Mouse (Mus musculus) testis, postnatal 10 days (tissue): Measurements from ENCODE around the gene Kcna4.

Source experiments
- DNase-seq: peaks from one replicate; pipeline ENCODE4 v3.0.0; 2021; ENCODE audit warnings: low spot score

The Kcna4 gene

DNA sequence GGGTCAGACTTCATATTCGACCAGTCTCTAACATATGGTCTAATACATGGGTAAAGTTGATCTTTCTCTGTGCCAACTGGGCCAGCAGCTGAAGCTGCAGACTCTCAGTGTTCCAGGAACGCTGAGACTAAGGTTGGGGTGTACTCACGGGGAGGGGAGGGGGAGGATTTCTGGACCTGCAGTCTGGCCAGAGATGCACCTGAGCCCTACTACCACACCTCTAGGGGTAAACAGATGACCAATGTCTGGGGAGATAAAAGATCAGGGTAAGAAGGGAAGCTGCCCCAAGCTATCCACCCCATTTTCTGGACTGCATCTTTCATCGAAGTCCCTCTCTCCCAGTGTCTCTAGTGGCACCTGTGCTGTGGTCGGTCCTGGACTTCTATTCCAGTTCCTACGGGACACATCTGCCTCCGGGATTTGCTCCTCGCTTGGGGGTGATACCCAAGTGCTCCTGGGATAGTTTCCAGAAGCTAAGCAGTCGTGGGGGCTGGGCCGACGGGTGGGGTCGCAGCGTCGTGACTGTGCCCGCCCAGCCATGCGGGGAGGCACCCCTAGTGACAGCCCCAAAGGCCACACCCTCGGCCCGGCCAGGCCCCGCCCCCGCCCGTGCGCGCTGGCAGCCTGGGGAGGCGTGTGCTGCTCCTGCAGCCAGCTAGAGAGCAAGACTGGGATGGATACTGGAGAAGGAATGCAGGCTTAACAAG, at the start of gene Kcna4:
TSS of gene Kcna4 (plus strand) at position 650 of the 707 bp plus-strand sequence.
- DNase-seq = peak; percentile 63

DNA sequence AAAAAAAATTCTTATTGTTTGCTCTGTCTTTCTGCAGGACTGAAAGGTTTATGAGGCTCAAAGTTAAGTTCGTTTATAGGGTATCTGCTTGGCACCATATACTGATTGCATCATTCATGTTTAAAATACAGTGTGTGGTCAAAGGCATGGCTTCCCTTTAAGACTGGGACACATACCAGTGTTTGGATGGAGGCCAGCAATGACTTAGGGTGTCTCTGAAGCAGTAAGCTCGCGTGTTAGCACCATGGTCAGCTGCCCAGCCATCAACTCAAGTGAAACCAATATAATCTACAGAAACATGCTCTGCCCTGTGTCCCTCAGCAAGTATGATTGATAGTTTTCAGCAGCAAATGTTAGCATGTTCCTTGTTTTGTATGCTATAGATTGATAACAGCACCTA, 32.3 kb upstream of the Kcna4 start:
- DNase-seq = no peak

DNA sequence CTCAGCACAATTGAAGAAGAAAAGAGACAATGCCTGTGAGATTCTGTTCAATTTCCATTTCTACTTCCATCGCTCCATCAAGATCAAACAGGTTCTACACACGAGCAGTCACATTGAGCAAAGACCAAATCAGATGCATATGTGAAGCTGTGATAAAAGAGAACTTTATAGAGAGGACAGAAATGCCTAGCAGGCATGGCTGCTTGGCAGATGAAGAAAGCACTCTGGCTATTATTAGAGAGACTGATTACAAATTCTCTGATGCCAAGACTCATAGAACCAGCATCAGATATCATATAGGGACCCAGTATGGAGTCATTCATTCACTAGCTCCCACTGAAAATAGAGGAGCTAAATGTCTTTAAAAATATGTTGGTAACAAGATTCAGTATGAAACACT, 24.2 kb upstream of the Kcna4 start:
- no peak for DNase-seq

DNA sequence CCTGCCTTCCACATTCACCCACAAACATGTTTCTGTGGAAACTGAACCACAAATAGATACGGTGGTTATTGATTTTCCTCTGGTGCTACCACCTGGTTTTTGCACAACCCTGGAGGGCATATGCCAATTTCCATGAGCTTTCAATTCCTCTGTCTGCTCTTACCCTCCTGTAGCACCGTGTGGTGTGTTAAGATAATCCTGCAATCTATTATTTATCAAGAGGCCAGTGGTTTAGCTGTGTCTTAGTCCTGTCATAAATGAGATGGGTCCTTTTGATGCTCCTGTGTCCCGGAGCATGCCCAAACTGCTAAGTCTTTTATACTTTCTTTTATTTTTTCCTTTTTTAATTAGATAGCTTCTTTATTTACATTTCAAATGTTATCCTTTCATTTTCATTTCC, 20.4 kb upstream of the Kcna4 start:
- DNase-seq = no peak

DNA sequence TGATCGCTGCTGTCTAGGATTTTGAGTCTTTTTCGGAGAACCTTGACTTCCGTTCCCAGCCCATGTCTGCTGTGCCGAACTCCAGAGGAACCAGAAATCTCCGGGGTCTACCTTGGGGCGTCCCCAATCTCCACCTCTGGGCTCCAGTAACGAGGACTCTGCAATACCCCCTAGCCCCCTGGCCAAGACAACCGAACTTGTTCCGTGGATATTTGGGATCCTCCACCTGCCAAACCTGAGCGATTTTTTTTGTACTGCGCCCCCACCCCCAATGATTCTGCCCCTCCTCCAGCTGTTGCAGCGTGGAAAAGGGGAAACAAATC, 219 bp downstream of the Kcna4 start:
- DNase-seq = no peak

DNA sequence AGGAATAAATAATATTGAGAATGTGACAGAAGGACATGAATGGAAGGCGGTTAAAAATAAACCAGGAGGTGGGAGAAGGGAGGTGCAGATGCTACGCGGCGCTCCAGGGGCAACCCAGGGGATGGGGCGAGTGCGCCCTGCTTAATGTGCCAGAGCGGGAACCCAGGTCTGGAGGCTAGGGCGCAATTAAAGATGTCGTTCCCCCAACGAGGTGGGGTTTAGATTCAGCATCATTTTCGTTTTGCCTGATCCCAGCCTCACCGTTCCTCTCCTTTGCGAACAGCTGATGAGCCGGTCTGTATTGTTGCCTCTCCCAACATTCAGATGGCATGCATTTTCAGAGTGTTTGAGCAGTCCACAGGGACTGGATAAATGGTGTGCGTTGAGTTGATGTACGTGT, 703 bp downstream of the Kcna4 start:
- DNase-seq = peak; percentile 38

DNA sequence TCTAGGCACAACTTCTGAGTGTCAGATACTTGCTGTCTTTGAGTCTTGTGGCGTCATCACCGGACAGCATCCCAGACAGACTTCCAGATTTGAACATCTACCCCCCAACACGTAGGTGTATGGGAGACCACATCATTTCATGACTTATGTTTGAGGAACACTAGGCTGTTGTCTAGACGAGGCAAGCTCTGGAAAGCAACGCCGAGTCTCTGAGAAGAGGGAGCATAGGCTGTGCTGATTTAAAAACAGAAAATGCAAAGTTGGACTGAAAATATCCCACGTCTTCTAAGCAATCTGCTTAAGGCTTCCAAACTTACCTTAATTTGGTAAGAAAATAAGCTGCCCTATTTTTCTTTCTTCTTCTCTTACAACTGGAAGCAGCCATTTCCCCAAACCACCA, 4.1 kb downstream of the Kcna4 start:
- no peak for DNase-seq

DNA sequence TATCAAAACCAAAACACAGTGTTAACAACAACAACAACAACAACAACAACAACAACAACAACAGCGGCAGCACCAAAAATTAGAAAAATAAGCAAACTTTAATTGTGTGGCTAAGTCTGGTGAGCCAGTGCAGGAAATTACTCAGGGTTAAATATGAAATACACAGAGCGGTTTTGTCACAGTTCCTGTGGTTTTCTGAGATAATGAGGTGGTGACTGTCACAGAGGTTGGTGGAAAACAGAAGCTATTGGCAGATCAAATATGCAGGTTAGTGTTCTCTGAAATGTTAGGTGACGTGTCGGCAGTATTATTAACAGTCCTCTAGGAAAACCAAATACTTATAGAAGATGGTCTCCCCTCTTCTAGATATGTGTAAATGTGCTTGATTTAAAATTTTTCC, 11.4 kb downstream of the Kcna4 start:
- DNase-seq = no peak

DNA sequence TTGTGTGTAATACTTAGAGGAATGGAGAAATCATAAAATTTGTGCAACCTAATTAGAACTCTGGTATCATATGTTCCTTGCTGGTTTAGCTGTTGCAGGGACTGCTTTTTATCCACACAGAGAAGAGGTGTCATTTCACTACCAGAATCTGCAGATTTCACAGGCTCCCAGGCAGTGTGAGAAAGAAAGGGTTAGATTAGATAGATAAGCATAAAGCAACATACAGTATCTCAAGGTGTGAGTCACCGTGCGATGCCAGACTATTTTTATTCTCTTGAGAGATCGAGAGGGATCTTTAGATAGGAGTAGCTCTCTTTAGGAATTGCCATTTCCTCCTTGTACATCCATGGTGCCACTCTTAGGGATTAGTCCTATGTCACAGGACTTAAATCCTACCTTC, 14.3 kb downstream of the Kcna4 start:
- DNase-seq = no peak

DNA sequence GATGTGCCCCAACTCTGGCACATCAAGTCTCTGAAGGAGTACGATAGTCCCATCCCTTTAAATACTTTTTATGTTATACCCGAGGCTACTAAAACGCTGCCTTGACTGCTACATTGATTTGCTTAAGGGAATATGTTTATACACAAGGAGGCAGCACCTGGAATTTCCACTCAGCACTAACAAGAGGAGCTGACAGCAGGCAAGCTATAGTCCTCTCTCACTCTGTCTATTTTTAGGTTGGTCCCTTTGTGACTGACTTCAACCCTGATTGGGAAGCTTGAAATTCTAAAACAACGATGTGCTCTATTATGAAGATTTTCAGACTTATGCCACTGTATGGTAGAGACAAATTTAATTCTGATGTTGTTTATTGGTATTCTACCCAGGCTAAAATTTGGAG, 15.6 kb downstream of the Kcna4 start:
- no peak for DNase-seq

DNA sequence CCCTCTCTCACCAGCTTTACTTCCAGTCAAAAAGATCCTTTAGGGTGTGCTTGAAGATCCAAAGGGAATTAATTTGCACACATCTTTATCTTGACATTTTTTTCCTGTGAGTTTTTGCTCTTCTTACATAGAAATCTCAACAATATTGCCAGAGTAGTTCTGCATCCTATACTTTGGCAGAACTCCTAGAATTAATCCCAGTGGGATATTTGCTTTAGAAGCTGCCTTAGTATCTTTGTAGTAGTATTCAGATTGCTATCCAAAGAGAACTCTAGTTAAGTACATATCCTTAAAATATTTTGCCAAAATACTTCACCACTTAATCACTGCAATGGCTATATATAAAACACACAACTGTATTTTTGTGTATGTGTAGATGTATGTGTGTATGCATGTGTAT, 28.2 kb downstream of the Kcna4 start:
- no peak for DNase-seq

DNA sequence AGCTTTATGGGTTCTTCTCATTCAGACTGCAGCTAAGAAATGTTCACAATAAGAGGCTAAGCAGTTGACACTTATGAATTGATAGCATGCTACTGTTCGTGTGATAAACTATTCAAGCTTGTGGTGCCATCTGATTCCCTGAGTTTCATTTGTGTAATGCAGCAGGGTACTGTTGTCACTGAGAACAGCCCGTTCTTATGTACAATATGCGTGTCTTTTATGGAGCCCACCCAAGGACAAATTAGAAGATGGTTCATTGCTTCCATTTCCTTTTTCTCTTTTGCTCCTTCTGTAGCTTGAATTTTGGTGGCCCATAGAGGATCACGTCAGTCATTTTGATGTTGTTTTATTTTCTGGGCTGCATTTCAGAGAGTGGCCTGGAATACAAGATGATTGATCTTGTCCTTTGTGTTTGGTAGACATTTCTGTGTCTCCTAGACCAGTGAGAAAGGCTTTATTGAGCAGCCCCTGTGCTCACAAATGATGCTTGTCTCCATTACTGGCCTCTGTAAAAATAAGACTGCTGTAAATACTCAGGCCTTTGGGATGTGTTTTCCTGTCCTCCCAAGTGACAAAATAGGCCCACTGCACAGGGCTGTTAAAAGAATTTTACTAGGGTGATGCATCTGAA, 31.3 kb downstream of the Kcna4 start:
- no peak for DNase-seq

DNA sequence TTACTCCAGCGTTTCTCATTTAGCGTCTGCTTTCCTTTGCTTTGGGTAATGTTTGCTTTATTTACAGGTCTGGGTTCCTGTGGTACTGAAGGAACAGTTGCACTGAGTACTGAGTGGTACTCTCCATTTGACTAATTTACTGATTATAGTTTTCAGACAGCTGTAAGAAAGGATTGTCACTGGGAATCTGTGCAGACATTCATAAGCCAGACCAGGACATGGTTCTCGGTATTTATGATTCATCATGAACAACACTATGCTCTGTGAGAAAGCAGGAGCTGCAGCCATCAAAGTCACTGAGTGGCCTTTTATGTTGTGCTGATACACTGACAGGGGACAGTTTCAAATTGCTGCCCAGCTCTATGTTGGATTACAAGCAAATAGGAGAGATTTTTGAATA, 33.7 kb downstream of the Kcna4 start:
- DNase-seq = no peak

DNA sequence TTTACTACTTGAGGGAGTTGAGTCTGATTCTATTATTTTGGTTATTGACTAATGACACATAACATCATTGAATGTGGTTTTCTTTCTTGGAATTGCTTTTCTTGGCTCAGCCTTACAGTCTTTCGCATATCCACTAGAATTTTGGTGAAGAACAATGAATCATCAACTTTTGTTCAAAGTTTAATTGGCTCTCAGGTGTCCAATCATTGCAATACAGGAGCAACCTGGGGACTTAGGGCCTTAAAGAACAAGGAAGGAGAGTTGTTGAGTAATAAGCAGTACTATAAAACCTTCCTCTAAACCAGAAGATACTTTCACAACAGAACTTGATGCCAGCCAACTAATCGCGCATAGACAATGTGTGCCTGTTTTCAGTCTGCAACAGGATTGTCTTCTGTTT, 36.8 kb downstream of the Kcna4 start:
- no peak for DNase-seq

DNA sequence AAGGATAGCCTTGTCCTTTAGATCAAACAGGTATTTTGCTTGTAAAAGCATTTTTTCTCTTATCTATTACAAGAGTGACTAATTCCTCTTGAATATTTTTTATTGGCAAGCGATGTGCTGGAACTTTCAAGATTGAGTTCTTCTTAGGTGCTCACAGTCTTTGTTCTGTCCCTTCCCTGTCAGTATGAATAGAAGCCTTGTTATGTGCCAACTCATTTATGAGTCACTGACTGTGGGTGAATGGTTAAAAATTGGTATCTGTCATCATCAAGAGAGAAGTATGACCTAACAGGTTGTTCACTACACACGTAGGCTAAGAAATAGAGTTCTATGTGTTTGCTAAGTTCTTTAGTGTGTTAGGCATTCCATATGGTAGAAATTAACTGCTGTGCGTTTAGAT, 50.9 kb downstream of the Kcna4 start:
- no peak for DNase-seq

DNA sequence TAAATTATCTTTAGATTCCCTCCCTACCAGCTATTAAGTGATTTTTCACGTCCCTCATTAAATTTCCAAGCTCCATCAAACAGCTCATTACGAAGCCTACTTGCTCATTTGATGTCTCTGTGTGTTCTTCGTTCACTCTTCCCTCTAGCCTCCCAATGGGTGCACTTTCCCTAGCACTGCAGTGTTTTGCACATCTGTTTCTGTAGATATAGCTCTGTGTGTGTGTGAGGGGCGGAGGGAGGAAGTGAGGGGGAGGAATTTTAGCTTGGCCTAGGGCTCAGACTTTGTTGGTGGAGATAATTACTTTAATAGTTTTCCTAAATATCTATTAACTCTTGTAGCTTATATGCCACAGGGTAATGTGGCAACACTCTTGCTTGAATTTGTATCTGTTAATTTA, 54.4 kb downstream of the Kcna4 start:
- DNase-seq = no peak

DNA sequence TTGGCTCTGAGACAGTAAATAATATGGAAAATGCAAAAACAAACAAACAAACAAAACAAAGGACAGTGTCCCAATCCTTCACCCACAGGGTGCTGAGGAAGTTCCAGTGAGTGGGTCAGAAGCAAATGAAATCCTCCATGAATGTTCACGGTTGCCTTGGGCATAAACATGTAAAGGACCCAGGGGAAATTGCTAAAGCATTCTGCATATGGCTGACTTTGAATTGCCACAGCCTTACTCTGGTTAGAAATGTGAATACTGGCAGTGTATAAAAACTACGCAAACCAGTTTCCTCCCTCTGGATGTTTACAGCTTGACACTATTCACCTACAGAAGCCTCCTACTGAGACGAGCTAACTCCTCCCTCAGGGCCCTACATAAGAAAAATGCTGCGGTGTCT, 54.9 kb downstream of the Kcna4 start:
- DNase-seq = no peak
